Mouse (Mus musculus) kidney, adult 2 months (tissue): ENCODE measurements at regions not wholly inside any gene's neighbourhood (a gene's known extent, or its start where the extent isn't known, plus 50 kb on each side); places are given as distances from the start of the nearest gene placed in this dataset.

Experiments
- DNase-seq: peaks from one replicate; pipeline ENCODE4 v3.0.0; 2021
- H3K27ac ChIP-seq: fragments of 200-500 bp; 2 replicates; pipeline ENCODE4 v1.5.1; 2012; ENCODE audit warnings: low read depth, low read length, control low read depth, inconsistent platforms; ENCODE audit not compliant: insufficient read depth
- H3K27me3 ChIP-seq: fragments of 200-500 bp; replicated peaks from 2 replicates; pipeline ENCODE4 v1.6.1; 2012; ENCODE audit warnings: mild to moderate bottlenecking, moderate library complexity, low read length, inconsistent platforms; ENCODE audit not compliant: control insufficient read depth, insufficient read depth
- H3K36me3 ChIP-seq: fragments of 200-500 bp; 2 replicates; pipeline ENCODE4 v1.6.1; 2012; ENCODE audit warnings: mild to moderate bottlenecking, moderate library complexity, low read length, inconsistent platforms; ENCODE audit not compliant: control insufficient read depth, insufficient read depth
- H3K4me1 ChIP-seq: fragments of 200-500 bp; 2 replicates; pipeline ENCODE4 v1.6.1; 2011; ENCODE audit warnings: low read length; ENCODE audit not compliant: control insufficient read depth, insufficient read depth
- H3K4me3 ChIP-seq: fragments of 200-500 bp; 2 replicates; pipeline ENCODE4 v1.5.1; 2011; ENCODE audit warnings: mild to moderate bottlenecking, low read depth, low read length, control low read depth; ENCODE audit not compliant: insufficient read depth
- CTCF ChIP-seq: fragments of 200-500 bp; conservative IDR thresholded peaks from 2 replicates; pipeline ENCODE4 v1.5.1; 2011; ENCODE audit warnings: low read depth, mild to moderate bottlenecking, control low read depth, low read length, moderate library complexity, mixed read lengths; ENCODE audit not compliant: insufficient read depth, insufficient read length
- POLR2A ChIP-seq: fragments of 200-500 bp; IDR thresholded peaks from one replicate; pipeline ENCODE4 v1.6.1; 2011; ENCODE audit warnings: low read depth, low read length, control low read depth
- WGBS: fragments of 180-500 bp; shearing (Covaris S2); methylation state at CpG from one replicate; pipeline ENCODE4 v1.1.7; 2018; 5-methylcytosine and 5-hydroxymethylcytosine counted together

- H3K27me3 ChIP-seq, result no peaks in the 10 kb centered on the region
- TF ChIP-seq POLR2A, result no peak
- no peak for TF ChIP-seq CTCF
- 38% methylated on average over 2 of the region's 2 CpGs for WGBS
- H3K36me3 ChIP-seq, result no peaks in the 10 kb centered on the region
- H3K4me3 ChIP-seq, result no peak overlapping the region
- no peaks in the 10 kb centered on the region for H3K4me1 ChIP-seq
- DNase-seq, result peak; percentile 13
- H3K27ac ChIP-seq, result no peak overlapping the region
Measured at GRCm38 (mm10) chr14:111149653-111150052, 394.7 kb upstream of the Slitrk6 start.

DNA sequence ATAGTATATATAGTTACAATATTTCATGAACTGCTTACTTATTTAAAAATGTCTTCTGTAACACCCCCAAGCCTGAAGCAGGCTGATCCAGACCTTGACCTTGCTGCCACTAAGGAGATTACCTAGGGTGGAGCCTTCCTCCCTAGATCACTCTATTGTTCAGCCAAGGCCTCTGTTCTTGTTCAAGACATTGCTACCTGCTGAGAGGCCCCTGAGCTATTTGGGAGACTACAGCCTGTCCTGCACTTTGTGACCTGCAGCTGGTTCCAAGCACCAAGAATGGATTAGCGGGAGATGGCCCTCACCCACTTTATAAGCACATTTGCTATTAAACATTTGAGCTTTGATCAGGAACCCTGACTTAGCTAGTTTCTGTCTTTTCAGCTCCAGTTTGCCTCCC lies 361.7 kb upstream of the Slitrk6 start:
- no peak for TF ChIP-seq CTCF
- TF ChIP-seq POLR2A, result no peak

DNA sequence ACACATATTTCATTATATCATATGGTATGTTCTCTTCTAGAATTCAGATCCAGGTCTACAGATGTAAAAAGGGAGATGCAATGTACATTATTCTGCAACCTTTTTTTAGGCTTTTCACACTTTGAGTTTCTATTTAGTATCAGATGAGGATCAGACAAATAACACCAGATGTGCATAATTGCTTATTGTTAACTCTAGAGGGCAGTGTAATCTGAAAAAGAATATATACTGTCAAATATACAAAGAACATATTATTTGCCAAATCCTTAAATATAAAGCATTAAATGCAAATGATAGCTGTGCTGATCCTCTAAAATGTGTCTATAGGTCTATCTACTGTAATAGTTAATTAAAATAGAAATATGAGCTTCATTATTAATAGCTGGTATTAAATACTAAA lies 348.6 kb upstream of the Slitrk6 start:
- DNase-seq, result no peak
- TF ChIP-seq CTCF, result no peak
- TF ChIP-seq POLR2A, result no peak

More for the DNA sequence above, 361.7 kb upstream of the Slitrk6 start:
- H3K27ac ChIP-seq, result no peak overlapping the region
- DNase-seq, result no peak
- no peaks in the 10 kb centered on the region for H3K27me3 ChIP-seq
- H3K36me3 ChIP-seq, result no peaks in the 10 kb centered on the region
- 74% methylated on average over 1 of the region's 1 CpGs for WGBS
- no peak overlapping the region for H3K4me3 ChIP-seq
- H3K4me1 ChIP-seq, result no peaks in the 10 kb centered on the region

DNA sequence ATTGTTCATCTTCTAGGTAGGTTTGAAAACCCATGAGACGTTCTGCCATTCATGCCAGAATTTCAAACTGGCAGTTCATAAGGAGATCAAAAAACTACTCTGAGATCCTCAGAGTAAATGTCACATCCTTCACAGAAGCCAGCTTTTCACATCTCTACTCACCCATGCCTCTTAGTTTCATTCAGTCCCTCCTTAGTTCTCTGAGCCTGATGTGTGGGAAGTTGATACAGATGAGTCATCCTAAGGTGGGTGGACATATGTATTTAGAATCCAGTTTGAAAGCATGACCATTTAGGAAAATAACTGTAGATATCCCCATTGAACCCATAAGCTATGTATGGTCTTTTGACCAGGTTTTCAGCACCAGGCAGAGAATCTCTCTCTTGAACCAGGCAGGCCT lies 345.3 kb upstream of the Slitrk6 start:
- H3K27me3 ChIP-seq, result no peaks in the 10 kb centered on the region
- DNase-seq, result no peak
- TF ChIP-seq CTCF, result no peak
- TF ChIP-seq POLR2A, result no peak
- no peaks in the 10 kb centered on the region for H3K4me1 ChIP-seq
- H3K4me3 ChIP-seq, result no peak overlapping the region
- WGBS, result 85% methylated on average over 1 of the region's 1 CpGs
- no peak overlapping the region for H3K27ac ChIP-seq
- no peaks in the 10 kb centered on the region for H3K36me3 ChIP-seq

More for the DNA sequence above, 348.6 kb upstream of the Slitrk6 start:
- Histone ChIP-seq H3K4me1 (no peaks in the 10 kb centered on the region), H3K27me3 (no peaks in the 10 kb centered on the region), H3K27ac (no peak overlapping the region), H3K4me3 (no peak overlapping the region), H3K36me3 (no peaks in the 10 kb centered on the region)

- Histone ChIP-seq H3K4me3 (no peak overlapping the region), H3K4me1 (no peaks in the 10 kb centered on the region), H3K27ac (no peak overlapping the region), H3K27me3 (no peaks in the 10 kb centered on the region), H3K36me3 (no peaks in the 10 kb centered on the region)
- TF ChIP-seq CTCF (no peak), POLR2A (no peak)
- no peak for DNase-seq
- WGBS, result 87% methylated on average over 5 of the region's 5 CpGs
Measured at GRCm38 (mm10) chr14:111096229-111096628, 341.3 kb upstream of the Slitrk6 start.

- no peak overlapping the region for H3K4me3 ChIP-seq
- DNase-seq, result no peak
- TF ChIP-seq CTCF (no peak), POLR2A (no peak)
- WGBS, result 83% methylated on average over 5 of the region's 5 CpGs
- no peaks in the 10 kb centered on the region for H3K36me3 ChIP-seq
- H3K4me1 ChIP-seq, result no peaks in the 10 kb centered on the region
- no peak overlapping the region for H3K27ac ChIP-seq
- H3K27me3 ChIP-seq, result no peaks in the 10 kb centered on the region
Measured at GRCm38 (mm10) chr14:111074517-111074916, 319.6 kb upstream of the Slitrk6 start.

GRCm38 (mm10) chr14:111073529-111073928 lies 318.6 kb upstream of the Slitrk6 start:
- Histone ChIP-seq H3K27ac (no peak overlapping the region), H3K36me3 (no peaks in the 10 kb centered on the region), H3K27me3 (no peaks in the 10 kb centered on the region), H3K4me3 (no peak overlapping the region), H3K4me1 (no peaks in the 10 kb centered on the region)
- DNase-seq, result no peak
- 72% methylated on average over 4 of the region's 4 CpGs for WGBS
- TF ChIP-seq CTCF, result no peak
- no peak for TF ChIP-seq POLR2A
